Mouse (Mus musculus): ENCODE results near the gene Tom1l2. TPM values are rescaled to one million over a fixed set of nuclear protein-coding genes. Genes with fewer than 3 reads are reported as not detected.
A peak's percentile ranks its signal among the peaks of the same experiment; 100 is the strongest.

Gene Tom1l2
- polyA plus RNA-seq, 1 experiment from 2014 or later, result 40.0 TPM

DNA sequence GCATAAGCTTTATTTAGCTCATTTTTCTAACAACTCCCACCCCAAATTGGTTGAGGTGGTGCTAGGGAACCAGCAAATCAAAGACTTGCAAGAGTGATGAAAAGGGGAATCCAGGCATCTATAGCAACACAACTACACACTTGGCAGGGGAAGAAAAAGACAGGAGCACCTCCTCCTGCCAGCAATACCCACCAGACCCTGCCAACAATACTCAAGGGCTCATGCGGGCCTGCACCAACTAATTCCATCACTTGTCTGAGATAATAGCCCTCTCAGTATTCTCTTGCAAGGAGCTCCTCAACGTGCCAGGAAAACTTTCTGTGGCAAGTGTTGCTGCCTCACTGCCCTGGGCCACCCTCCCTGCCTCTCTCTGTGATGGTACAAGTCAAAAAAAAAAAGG lies 49.2 kb downstream of the Tom1l2 start:
- peaks cover 24% of the 10 kb centered on the region for H3K4me1 ChIP-seq (ENCODE audit: control insufficient read depth, insufficient read depth, low read length)
- H3K36me3 ChIP-seq (ENCODE audit: control insufficient read depth, insufficient read depth), result no peaks in the 10 kb centered on the region
- H3K27ac ChIP-seq (ENCODE audit: low read length), result no peak overlapping the region
- H3K4me3 ChIP-seq (ENCODE audit: low read length), result no peak overlapping the region
- H3K27me3 ChIP-seq (ENCODE audit: control insufficient read depth, insufficient read depth, low read length), result no peaks in the 10 kb centered on the region
- 0 out of 2 replicates have a peak, but pooled peaks cover 2% of the 10 kb centered on the region for H3K9me3 ChIP-seq (replicated peaks; ENCODE audit: control insufficient read depth, low read length)
- 45% methylated on average over 2 of the region's 2 CpGs for WGBS
- H3K4me2 ChIP-seq (ENCODE audit: low read depth, low read length), result no peak overlapping the region
- no peak for ATAC-seq (replicated peaks; ENCODE audit: extremely low read depth, insufficient read depth, low FRiP score)
- H3K9ac ChIP-seq (ENCODE audit: low read length), result no peak overlapping the region

DNA sequence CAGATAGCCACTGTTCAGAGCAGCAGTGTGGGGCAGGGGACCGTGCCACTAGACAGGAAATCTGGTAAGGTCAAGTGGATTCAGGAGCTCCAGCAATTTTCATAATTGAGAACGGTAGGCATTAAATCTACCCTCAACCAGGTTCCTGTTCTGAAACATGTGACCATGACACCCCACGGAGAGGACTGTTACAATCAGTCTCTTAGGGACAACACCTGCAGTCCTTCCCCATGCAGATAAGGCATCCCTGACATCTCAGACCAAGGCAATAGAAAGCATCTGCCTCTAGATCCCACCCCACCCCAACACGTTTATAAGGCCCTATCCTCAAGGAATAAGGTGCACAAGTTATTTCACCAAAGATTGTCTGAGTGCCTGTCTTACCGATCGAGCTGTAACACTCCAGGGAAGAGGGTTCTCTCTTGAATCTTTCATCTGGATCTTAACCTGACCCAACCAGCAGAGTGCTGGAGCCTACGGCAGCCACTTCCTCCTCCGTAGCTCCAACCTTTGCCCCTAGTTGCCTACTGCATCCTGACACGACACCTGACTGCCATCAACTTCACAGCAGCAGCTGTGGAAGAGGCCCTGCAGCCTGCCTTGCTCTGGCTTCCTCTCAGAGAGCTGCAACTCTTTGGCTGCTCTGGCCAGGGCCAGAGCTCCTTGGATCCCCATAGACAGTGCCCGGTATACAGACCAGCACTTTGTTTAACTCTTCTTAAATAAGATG lies 50.2 kb downstream of the Tom1l2 start:
- H3K9ac ChIP-seq (ENCODE audit: low read length), result no peak overlapping the region; the same call in 1 of the 2 replicates
- 55% methylated on average over 10 of the region's 10 CpGs for WGBS
- no peaks in the 10 kb centered on the region for H3K27me3 ChIP-seq (ENCODE audit: control insufficient read depth, insufficient read depth, low read length)

DNA sequence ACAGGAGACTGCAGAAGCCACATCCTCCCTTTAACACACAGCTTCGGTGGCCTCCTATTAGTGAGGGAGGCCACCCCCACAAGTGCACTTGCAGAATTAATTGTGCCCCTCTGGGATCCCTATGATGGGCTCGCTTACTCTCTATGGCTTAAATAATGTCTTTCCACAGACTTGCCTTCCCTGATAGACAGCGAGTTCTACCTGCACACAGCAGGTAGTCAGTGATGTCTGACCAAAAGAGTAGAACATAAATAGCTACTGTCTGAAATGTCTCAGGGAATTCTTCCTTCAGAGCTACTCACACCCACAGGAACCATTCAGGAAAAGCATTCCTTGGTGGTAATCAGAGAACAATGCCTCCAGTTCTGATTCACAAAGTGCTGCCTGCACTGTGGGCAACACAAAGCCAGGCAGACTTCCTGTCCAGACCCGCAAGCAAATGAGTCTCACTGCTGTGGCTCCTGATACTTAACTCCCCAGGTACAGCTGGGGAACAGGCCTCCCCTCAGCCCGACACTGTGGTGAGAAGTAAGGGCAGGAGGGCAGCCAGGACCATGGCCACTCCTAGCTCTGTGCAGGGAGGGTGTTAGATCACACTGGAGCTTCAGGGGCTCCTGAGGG lies 51.0 kb downstream of the Tom1l2 start:
- Histone ChIP-seq H3K4me2 (ENCODE audit: low read depth, low read length) (no peak overlapping the region), H3K36me3 (ENCODE audit: control insufficient read depth, insufficient read depth) (no peaks in the 10 kb centered on the region), H3K27me3 (ENCODE audit: control insufficient read depth, insufficient read depth, low read length) (no peaks in the 10 kb centered on the region), H3K4me1 (ENCODE audit: control insufficient read depth, insufficient read depth, low read length) (peaks cover 20% of the 10 kb centered on the region), H3K4me3 (ENCODE audit: low read length) (no peak overlapping the region), H3K9me3 (replicated peaks; ENCODE audit: control insufficient read depth, low read length) (no peaks in the 10 kb centered on the region), H3K27ac (ENCODE audit: low read length) (peak overlapping the region; percentile 75), H3K9ac (ENCODE audit: low read length) (peak overlapping the region; percentile 49)
- peak; percentile 19 for ATAC-seq (replicated peaks; ENCODE audit: extremely low read depth, insufficient read depth, low FRiP score)
- 49% methylated on average over 5 of the region's 5 CpGs for WGBS

More for the DNA sequence above, 50.2 kb downstream of the Tom1l2 start:
- H3K27ac ChIP-seq (ENCODE audit: low read length), result peak overlapping the region; percentile 75
- no peak overlapping the region for H3K4me3 ChIP-seq (ENCODE audit: low read length)
- no peak overlapping the region for H3K4me2 ChIP-seq (ENCODE audit: low read depth, low read length)
- H3K9me3 ChIP-seq (replicated peaks; ENCODE audit: control insufficient read depth, low read length), result 0 out of 2 replicates have a peak, but pooled peaks cover 2% of the 10 kb centered on the region
- no peaks in the 10 kb centered on the region for H3K36me3 ChIP-seq (ENCODE audit: control insufficient read depth, insufficient read depth)
- peaks cover 20% of the 10 kb centered on the region for H3K4me1 ChIP-seq (ENCODE audit: control insufficient read depth, insufficient read depth, low read length)
- peak; percentile 46; the same call in 1 of the 2 replicates for ATAC-seq (replicated peaks; ENCODE audit: extremely low read depth, insufficient read depth, low FRiP score)

DNA sequence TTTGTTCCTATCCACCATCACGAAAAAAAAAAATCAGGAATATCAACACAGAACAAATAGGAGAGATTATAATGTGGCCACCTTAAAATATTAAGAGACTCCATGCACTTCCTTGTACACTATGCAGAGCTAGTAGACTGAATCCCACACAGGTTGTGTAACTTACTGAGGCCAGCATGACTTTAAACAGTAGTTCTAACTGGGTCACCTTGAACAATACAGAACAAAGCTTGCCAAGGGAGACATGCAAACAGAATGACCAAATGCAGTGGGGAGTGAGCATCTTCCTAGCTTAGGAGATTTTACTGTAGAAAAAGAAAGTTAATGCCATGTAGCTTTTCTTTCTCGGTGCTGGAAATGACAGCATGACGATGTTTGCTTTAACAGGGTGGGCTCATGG lies 52.4 kb downstream of the Tom1l2 start:
- H3K9me3 ChIP-seq (replicated peaks; ENCODE audit: control insufficient read depth, low read length), result no peaks in the 10 kb centered on the region
- no peak for ATAC-seq (replicated peaks; ENCODE audit: extremely low read depth, insufficient read depth, low FRiP score)
- H3K4me2 ChIP-seq (ENCODE audit: low read depth, low read length), result no peak overlapping the region
- H3K4me1 ChIP-seq (ENCODE audit: control insufficient read depth, insufficient read depth, low read length), result peaks cover 20% of the 10 kb centered on the region
- peak overlapping the region; percentile 32; the same call in 1 of the 2 replicates for H3K27ac ChIP-seq (ENCODE audit: low read length)
- no peak overlapping the region for H3K4me3 ChIP-seq (ENCODE audit: low read length)
- H3K9ac ChIP-seq (ENCODE audit: low read length), result no peak overlapping the region
- H3K36me3 ChIP-seq (ENCODE audit: control insufficient read depth, insufficient read depth), result no peaks in the 10 kb centered on the region
- WGBS, result 71% methylated on average over 3 of the region's 3 CpGs
- H3K27me3 ChIP-seq (ENCODE audit: control insufficient read depth, insufficient read depth, low read length), result no peaks in the 10 kb centered on the region

DNA sequence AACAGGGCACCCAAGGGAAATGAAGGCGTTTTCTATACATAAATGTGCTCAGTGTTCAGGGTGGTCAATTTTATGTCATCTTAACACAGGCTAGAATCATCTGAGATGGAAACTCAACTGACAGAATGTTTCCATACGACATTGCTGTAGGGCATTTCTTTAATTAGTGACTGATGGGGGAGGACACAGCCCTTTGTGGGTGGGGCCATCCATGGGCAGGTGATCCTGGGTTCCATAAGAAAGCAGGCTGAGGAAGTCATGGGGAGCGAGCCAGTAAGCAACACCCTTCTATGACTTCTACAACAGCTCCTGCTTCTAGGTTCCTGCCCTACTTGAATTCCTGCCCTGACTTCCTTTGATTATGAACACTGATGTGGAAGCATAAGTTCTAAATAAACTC lies 54.9 kb downstream of the Tom1l2 start:
- 78% methylated on average over 3 of the region's 3 CpGs for WGBS

DNA sequence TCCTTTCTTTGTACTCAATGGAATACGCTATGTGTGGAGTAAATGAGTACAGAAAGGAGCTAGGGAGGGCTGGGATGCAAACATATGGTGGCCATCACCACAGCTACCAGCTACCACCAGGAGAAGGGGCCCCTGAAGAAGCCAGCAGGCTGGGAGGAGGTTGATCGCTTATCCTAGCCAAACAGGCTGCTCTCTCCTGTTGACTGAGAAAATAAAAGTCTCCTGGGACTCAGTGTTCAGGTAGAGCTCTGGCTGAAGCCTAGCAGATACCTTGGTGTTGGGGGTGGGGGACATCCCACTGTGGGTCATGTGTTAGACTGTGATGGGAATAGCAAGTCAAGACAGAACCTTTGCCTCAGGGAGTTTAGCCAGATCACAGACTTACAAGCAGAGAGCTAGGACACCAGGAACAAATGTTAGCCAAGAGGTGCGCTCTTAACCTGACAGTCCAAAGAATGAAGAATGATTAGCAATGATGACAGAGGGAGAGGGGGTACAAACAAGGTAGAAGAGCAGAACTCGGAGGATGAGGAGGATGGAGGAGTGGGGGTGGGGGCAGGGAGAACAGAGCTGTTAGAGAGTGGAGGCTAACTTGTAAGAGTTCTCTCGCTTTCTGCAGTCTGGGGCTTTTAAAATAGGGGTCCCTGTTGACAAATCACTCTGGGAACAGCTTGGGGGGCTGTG lies 57.9 kb downstream of the Tom1l2 start:
- ATAC-seq (replicated peaks; ENCODE audit: extremely low read depth, insufficient read depth, low FRiP score), result no peak
- Histone ChIP-seq H3K36me3 (ENCODE audit: control insufficient read depth, insufficient read depth) (no peaks in the 10 kb centered on the region), H3K9me3 (replicated peaks; ENCODE audit: control insufficient read depth, low read length) (no peaks in the 10 kb centered on the region), H3K4me3 (ENCODE audit: low read length) (no peak overlapping the region), H3K27me3 (ENCODE audit: control insufficient read depth, insufficient read depth, low read length) (no peaks in the 10 kb centered on the region), H3K4me1 (ENCODE audit: control insufficient read depth, insufficient read depth, low read length) (peaks cover 9% of the 10 kb centered on the region), H3K4me2 (ENCODE audit: low read depth, low read length) (no peak overlapping the region), H3K9ac (ENCODE audit: low read length) (no peak overlapping the region), H3K27ac (ENCODE audit: low read length) (no peak overlapping the region)
- WGBS, result 60% methylated on average over 5 of the region's 5 CpGs

More for the DNA sequence above, 54.9 kb downstream of the Tom1l2 start:
- H3K27me3 ChIP-seq (ENCODE audit: control insufficient read depth, insufficient read depth, low read length), result no peaks in the 10 kb centered on the region
- no peak for ATAC-seq (replicated peaks; ENCODE audit: extremely low read depth, insufficient read depth, low FRiP score)
- H3K4me3 ChIP-seq (ENCODE audit: low read length), result no peak overlapping the region
- H3K4me1 ChIP-seq (ENCODE audit: control insufficient read depth, insufficient read depth, low read length), result peaks cover 17% of the 10 kb centered on the region
- no peak overlapping the region for H3K27ac ChIP-seq (ENCODE audit: low read length)
- no peak overlapping the region for H3K9ac ChIP-seq (ENCODE audit: low read length)
- H3K9me3 ChIP-seq (replicated peaks; ENCODE audit: control insufficient read depth, low read length), result no peaks in the 10 kb centered on the region
- no peaks in the 10 kb centered on the region for H3K36me3 ChIP-seq (ENCODE audit: control insufficient read depth, insufficient read depth)
- H3K4me2 ChIP-seq (ENCODE audit: low read depth, low read length), result no peak overlapping the region

DNA sequence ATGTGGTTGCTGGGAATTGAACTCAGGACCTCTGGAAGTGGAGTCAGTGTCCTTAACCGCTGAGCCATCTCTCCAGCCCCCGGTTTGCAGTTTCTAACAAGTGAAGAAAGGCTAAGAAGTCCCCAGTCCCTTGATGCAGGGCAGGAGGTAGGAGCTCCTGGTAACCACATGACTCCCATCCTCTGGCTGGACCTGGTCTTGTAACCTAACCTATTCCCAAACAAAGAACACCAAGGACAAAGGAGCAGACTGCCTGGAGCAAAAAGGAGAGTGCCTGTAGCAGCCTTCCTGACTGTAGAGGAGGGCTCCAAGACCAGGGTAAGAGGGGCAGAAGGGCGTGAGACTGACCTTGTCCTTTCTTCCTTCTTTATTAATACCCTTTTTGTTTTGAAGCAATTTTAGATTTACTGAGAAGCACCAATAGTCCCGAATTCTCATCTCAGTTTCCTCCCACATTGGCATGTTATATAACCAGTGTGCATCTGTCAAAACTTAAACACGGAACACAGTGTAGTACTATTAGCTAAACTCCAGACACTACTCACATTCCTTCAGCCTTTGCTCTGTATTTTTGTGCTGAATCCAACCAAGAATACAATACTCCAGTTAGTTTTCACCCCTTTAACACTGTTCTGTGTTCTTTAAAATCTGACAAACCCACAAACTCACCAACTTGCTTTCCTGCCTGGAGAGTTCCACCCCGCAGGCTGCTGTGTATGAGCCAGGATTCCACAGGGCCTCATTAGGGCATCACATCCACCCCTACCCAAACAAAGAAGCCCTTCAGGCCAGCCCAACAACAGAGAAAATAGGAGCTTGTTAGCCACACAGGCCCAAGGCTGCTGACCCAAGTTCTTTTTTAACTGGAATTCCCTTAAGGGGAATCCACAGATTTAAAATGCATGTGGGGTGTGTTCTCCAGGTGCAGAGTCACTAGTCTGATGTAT lies 58.7 kb downstream of the Tom1l2 start:
- H3K4me1 ChIP-seq (ENCODE audit: control insufficient read depth, insufficient read depth, low read length), result peaks cover 9% of the 10 kb centered on the region
- no peak overlapping the region for H3K4me2 ChIP-seq (ENCODE audit: low read depth, low read length)
- WGBS, result 80% methylated on average over 6 of the region's 6 CpGs
- no peak for ATAC-seq (replicated peaks; ENCODE audit: extremely low read depth, insufficient read depth, low FRiP score)
- H3K36me3 ChIP-seq (ENCODE audit: control insufficient read depth, insufficient read depth), result no peaks in the 10 kb centered on the region
- no peak overlapping the region for H3K4me3 ChIP-seq (ENCODE audit: low read length)
- H3K9me3 ChIP-seq (replicated peaks; ENCODE audit: control insufficient read depth, low read length), result no peaks in the 10 kb centered on the region
- no peaks in the 10 kb centered on the region for H3K27me3 ChIP-seq (ENCODE audit: control insufficient read depth, insufficient read depth, low read length)
- no peak overlapping the region for H3K27ac ChIP-seq (ENCODE audit: low read length)
- H3K9ac ChIP-seq (ENCODE audit: low read length), result no peak overlapping the region

DNA sequence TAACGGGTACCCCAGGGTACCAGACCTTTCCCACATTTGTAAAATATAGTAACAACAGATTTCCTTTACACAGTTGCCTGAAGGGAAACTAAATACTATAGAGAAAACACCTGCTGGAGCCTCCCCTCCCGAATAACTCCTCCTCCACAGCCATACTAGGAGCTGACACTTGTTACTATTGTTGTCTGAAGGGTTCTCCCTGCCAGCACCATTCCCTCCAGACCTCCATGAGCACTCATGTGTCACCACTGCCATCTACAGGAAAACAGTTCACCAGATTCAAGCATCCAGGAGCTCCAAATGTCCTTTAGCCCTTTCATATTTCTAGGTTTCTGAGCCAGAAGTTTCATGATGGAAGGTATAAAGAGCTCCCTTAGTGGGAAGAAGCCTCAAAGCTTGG lies 60.0 kb downstream of the Tom1l2 start:
- H3K4me1 ChIP-seq (ENCODE audit: control insufficient read depth, insufficient read depth, low read length), result peaks cover 9% of the 10 kb centered on the region
- H3K9me3 ChIP-seq (replicated peaks; ENCODE audit: control insufficient read depth, low read length), result no peaks in the 10 kb centered on the region
- peak; percentile 87 for ATAC-seq (replicated peaks; ENCODE audit: extremely low read depth, insufficient read depth, low FRiP score)
- 38% methylated on average over 2 of the region's 2 CpGs for WGBS
- H3K4me2 ChIP-seq (ENCODE audit: low read depth, low read length), result no peak overlapping the region
- no peaks in the 10 kb centered on the region for H3K27me3 ChIP-seq (ENCODE audit: control insufficient read depth, insufficient read depth, low read length)
- no peaks in the 10 kb centered on the region for H3K36me3 ChIP-seq (ENCODE audit: control insufficient read depth, insufficient read depth)
- H3K27ac ChIP-seq (ENCODE audit: low read length), result peak overlapping the region; percentile 36; the same call in 1 of the 2 replicates
- no peak overlapping the region for H3K4me3 ChIP-seq (ENCODE audit: low read length)
- no peak overlapping the region; the same call in 1 of the 2 replicates for H3K9ac ChIP-seq (ENCODE audit: low read length)
